Mouse (Mus musculus): ENCODE results near the gene Fndc9. TPM values are rescaled to one million over a fixed set of nuclear protein-coding genes. Genes with fewer than 3 reads are reported as not detected.

The Fndc9 gene
- polyA plus RNA-seq, 1 experiment = not detected

- Histone ChIP-seq H3K9ac (ENCODE audit: low read depth, poor library complexity, severe bottlenecking) (no peak overlapping the region), H3K4me1 (ENCODE audit: control insufficient read depth, insufficient read depth, low read length) (no peaks in the 10 kb centered on the region), H3K36me3 (ENCODE audit: control insufficient read depth, insufficient read depth, low read length, poor library complexity, severe bottlenecking) (no peaks in the 10 kb centered on the region), H3K9me3 (replicated peaks; ENCODE audit: control insufficient read depth, insufficient read depth, low read length, poor library complexity, severe bottlenecking) (no peaks in the 10 kb centered on the region), H3K4me3 (ENCODE audit: low read depth, low read length) (no peak overlapping the region), H3K27me3 (ENCODE audit: control insufficient read depth, insufficient read depth, low read length, poor library complexity, severe bottlenecking) (no peaks in the 10 kb centered on the region), H3K27ac (ENCODE audit: insufficient read depth, low read length) (no peak overlapping the region)
- TF ChIP-seq POLR2A (IDR thresholded peaks at IDR 0.05; ENCODE audit: insufficient read depth, low read length) (no peak), CTCF (IDR thresholded peaks at IDR 0.05; ENCODE audit: low read depth, low read length) (peak; percentile 15), EP300 (IDR thresholded peaks at IDR 0.05; ENCODE audit: insufficient read depth, low read depth, low read length) (no peak)
Observed at GRCm38 (mm10) chr11:46223575-46223974, 11.8 kb upstream of the Fndc9 start.

GRCm38 (mm10) chr11:46225345-46225744 is 10.0 kb upstream of the Fndc9 start:
- Histone ChIP-seq H3K9ac (ENCODE audit: low read depth, poor library complexity, severe bottlenecking) (no peak overlapping the region), H3K9me3 (replicated peaks; ENCODE audit: control insufficient read depth, insufficient read depth, low read length, poor library complexity, severe bottlenecking) (no peaks in the 10 kb centered on the region), H3K4me3 (ENCODE audit: low read depth, low read length) (no peak overlapping the region), H3K27me3 (ENCODE audit: control insufficient read depth, insufficient read depth, low read length, poor library complexity, severe bottlenecking) (no peaks in the 10 kb centered on the region), H3K4me1 (ENCODE audit: control insufficient read depth, insufficient read depth, low read length) (no peaks in the 10 kb centered on the region), H3K27ac (ENCODE audit: insufficient read depth, low read length) (no peak overlapping the region), H3K36me3 (ENCODE audit: control insufficient read depth, insufficient read depth, low read length, poor library complexity, severe bottlenecking) (no peaks in the 10 kb centered on the region)
- TF ChIP-seq CTCF (IDR thresholded peaks at IDR 0.05; ENCODE audit: low read depth, low read length) = no peak
- TF ChIP-seq EP300 (IDR thresholded peaks at IDR 0.05; ENCODE audit: insufficient read depth, low read depth, low read length) = no peak
- no peak for TF ChIP-seq POLR2A (IDR thresholded peaks at IDR 0.05; ENCODE audit: insufficient read depth, low read length)

- H3K27me3 ChIP-seq (ENCODE audit: control insufficient read depth, insufficient read depth, low read length, poor library complexity, severe bottlenecking) = no peaks in the 10 kb centered on the region
- H3K4me3 ChIP-seq (ENCODE audit: low read depth, low read length) = no peak overlapping the region
- no peaks in the 10 kb centered on the region for H3K36me3 ChIP-seq (ENCODE audit: control insufficient read depth, insufficient read depth, low read length, poor library complexity, severe bottlenecking)
- no peaks in the 10 kb centered on the region for H3K4me1 ChIP-seq (ENCODE audit: control insufficient read depth, insufficient read depth, low read length)
- no peak overlapping the region for H3K9ac ChIP-seq (ENCODE audit: low read depth, poor library complexity, severe bottlenecking)
- no peaks in the 10 kb centered on the region for H3K9me3 ChIP-seq (replicated peaks; ENCODE audit: control insufficient read depth, insufficient read depth, low read length, poor library complexity, severe bottlenecking)
- no peak overlapping the region for H3K27ac ChIP-seq (ENCODE audit: insufficient read depth, low read length)
- no peak for TF ChIP-seq EP300 (IDR thresholded peaks at IDR 0.05; ENCODE audit: insufficient read depth, low read depth, low read length)
- no peak for TF ChIP-seq POLR2A (IDR thresholded peaks at IDR 0.05; ENCODE audit: insufficient read depth, low read length)
- TF ChIP-seq CTCF (IDR thresholded peaks at IDR 0.05; ENCODE audit: low read depth, low read length) = no peak
Observed at GRCm38 (mm10) chr11:46230184-46230583, 5.1 kb upstream of the Fndc9 start.

- Histone ChIP-seq H3K27ac (ENCODE audit: insufficient read depth, low read length) (no peak overlapping the region), H3K4me3 (ENCODE audit: low read depth, low read length) (no peak overlapping the region), H3K36me3 (ENCODE audit: control insufficient read depth, insufficient read depth, low read length, poor library complexity, severe bottlenecking) (no peaks in the 10 kb centered on the region), H3K4me1 (ENCODE audit: control insufficient read depth, insufficient read depth, low read length) (no peaks in the 10 kb centered on the region), H3K9me3 (replicated peaks; ENCODE audit: control insufficient read depth, insufficient read depth, low read length, poor library complexity, severe bottlenecking) (no peaks in the 10 kb centered on the region), H3K27me3 (ENCODE audit: control insufficient read depth, insufficient read depth, low read length, poor library complexity, severe bottlenecking) (no peaks in the 10 kb centered on the region), H3K9ac (ENCODE audit: low read depth, poor library complexity, severe bottlenecking) (no peak overlapping the region)
- no peak for TF ChIP-seq EP300 (IDR thresholded peaks at IDR 0.05; ENCODE audit: insufficient read depth, low read depth, low read length)
Observed at GRCm38 (mm10) chr11:46232803-46233202, 2.5 kb upstream of the Fndc9 start.

- TF ChIP-seq EP300 (IDR thresholded peaks at IDR 0.05; ENCODE audit: insufficient read depth, low read depth, low read length) (no peak), CTCF (IDR thresholded peaks at IDR 0.05; ENCODE audit: low read depth, low read length) (no peak), POLR2A (IDR thresholded peaks at IDR 0.05; ENCODE audit: insufficient read depth, low read length) (no peak)
Observed at GRCm38 (mm10) chr11:46233966-46234365, 1.4 kb upstream of the Fndc9 start.

GRCm38 (mm10) chr11:46236976-46237375 is 1.6 kb downstream of the Fndc9 start:
- no peaks in the 10 kb centered on the region for H3K27me3 ChIP-seq (ENCODE audit: control insufficient read depth, insufficient read depth, low read length, poor library complexity, severe bottlenecking)
- no peak overlapping the region for H3K9ac ChIP-seq (ENCODE audit: low read depth, poor library complexity, severe bottlenecking)
- H3K27ac ChIP-seq (ENCODE audit: insufficient read depth, low read length) = no peak overlapping the region
- no peaks in the 10 kb centered on the region for H3K36me3 ChIP-seq (ENCODE audit: control insufficient read depth, insufficient read depth, low read length, poor library complexity, severe bottlenecking)
- H3K4me1 ChIP-seq (ENCODE audit: control insufficient read depth, insufficient read depth, low read length) = no peaks in the 10 kb centered on the region
- H3K4me3 ChIP-seq (ENCODE audit: low read depth, low read length) = no peak overlapping the region
- no peaks in the 10 kb centered on the region for H3K9me3 ChIP-seq (replicated peaks; ENCODE audit: control insufficient read depth, insufficient read depth, low read length, poor library complexity, severe bottlenecking)
- no peak for TF ChIP-seq CTCF (IDR thresholded peaks at IDR 0.05; ENCODE audit: low read depth, low read length)
- no peak for TF ChIP-seq EP300 (IDR thresholded peaks at IDR 0.05; ENCODE audit: insufficient read depth, low read depth, low read length)
- no peak for TF ChIP-seq POLR2A (IDR thresholded peaks at IDR 0.05; ENCODE audit: insufficient read depth, low read length)

More at GRCm38 (mm10) chr11:46233966-46234365, 1.4 kb upstream of the Fndc9 start:
- Histone ChIP-seq H3K9me3 (replicated peaks; ENCODE audit: control insufficient read depth, insufficient read depth, low read length, poor library complexity, severe bottlenecking) (no peaks in the 10 kb centered on the region), H3K27ac (ENCODE audit: insufficient read depth, low read length) (no peak overlapping the region), H3K4me1 (ENCODE audit: control insufficient read depth, insufficient read depth, low read length) (no peaks in the 10 kb centered on the region), H3K36me3 (ENCODE audit: control insufficient read depth, insufficient read depth, low read length, poor library complexity, severe bottlenecking) (no peaks in the 10 kb centered on the region), H3K9ac (ENCODE audit: low read depth, poor library complexity, severe bottlenecking) (no peak overlapping the region), H3K27me3 (ENCODE audit: control insufficient read depth, insufficient read depth, low read length, poor library complexity, severe bottlenecking) (no peaks in the 10 kb centered on the region), H3K4me3 (ENCODE audit: low read depth, low read length) (no peak overlapping the region)

Measured in ES-Bruce4 (cell line).